Mouse (Mus musculus) gastrocnemius, postnatal 14 days (tissue): ENCODE data around the gene Ptpre. TPM values are rescaled to one million over a fixed set of nuclear protein-coding genes. Genes with fewer than 3 reads are reported as not detected.
"Not testable (repeated sequence)": the region's sequence is repeated elsewhere in the genome, so short reads cannot be mapped to it uniquely, and the experiment has no call there.

Source experiments
- DNase-seq: peaks from one replicate; pipeline ENCODE4 v3.0.0; 2021; ENCODE audit warnings: mixed read lengths
- intact Hi-C: fragments of 180-260 bp; cut with DNase I; formaldehyde crosslinking; loops from one replicate; pipeline ENCODE4 v1.15.1; 2025; ENCODE audit warnings: low total_unique reads
- total RNA-seq, 2 experiments: library from RNA; stranded (reverse); gene quantifications; 2 replicates each; pipeline ENCODE4 v1.2.3; 2021

Ptpre gene
- total RNA-seq, 2 experiments from 2014 or later, result 2.6 to 4.5 TPM

DNA sequence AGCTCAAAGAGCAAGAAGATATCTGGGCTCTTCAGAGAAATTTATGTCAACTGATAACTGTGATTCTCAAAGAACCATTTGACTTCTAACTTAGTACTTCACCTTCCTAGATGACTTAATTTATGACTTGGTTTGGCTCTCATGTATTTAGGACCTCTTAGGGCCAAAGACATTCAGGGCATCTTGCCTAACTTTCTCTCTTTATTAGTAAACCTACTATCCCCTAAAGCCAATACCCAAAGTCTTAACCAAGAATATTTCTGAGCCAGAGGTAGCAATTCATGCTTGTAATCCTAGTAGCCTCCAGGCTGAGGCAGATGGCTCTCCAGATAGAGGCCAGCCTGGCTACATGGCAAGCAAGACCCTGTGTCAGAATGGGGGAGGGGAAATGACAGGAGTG is 123.0 kb downstream of the Ptpre start:
- intact Hi-C loops, result no loop called here
- DNase-seq, result no peak

DNA sequence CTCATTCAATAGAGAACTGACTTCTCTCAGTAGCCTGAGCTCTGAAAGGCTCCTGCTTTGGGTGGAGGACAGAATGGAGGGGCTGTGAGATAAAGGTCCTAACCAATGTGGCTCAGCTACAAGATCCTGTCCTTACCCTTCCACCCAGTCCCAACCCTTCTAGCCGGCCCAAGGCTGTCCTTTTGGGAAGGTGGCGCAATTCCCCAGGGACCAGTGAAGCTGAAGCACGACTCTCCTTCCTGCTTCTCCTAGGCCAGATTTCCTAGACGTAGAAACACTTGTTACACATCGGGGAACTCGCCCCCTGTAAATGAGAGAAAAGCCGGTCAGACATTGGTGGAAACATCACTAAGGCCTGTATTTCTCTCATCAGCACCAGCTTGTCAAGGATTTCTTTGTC is 126.9 kb downstream of the Ptpre start:
- intact Hi-C loops, result no loop called here
- DNase-seq, result no peak

DNA sequence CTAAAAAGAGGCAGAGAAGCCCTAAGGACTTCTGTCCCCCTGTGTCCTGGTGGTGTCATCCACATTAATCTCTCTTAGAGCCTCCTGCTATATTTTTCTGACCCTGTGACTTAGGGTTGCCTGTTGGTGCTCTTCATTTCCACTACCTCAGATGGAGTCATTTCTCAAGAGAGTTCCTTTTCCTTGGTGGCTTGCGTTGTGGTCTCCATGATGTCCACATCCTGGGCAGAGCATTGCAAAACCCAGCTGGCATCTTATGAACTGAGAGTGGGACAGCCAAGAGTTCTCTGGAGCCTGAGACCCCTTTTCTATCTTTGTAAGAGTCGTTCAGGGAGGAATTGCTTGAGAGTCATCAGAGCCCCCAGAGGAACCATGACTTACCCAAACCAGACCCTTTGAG is 129.0 kb downstream of the Ptpre start:
- intact Hi-C loops, result no loop called here
- DNase-seq, result no peak

DNA sequence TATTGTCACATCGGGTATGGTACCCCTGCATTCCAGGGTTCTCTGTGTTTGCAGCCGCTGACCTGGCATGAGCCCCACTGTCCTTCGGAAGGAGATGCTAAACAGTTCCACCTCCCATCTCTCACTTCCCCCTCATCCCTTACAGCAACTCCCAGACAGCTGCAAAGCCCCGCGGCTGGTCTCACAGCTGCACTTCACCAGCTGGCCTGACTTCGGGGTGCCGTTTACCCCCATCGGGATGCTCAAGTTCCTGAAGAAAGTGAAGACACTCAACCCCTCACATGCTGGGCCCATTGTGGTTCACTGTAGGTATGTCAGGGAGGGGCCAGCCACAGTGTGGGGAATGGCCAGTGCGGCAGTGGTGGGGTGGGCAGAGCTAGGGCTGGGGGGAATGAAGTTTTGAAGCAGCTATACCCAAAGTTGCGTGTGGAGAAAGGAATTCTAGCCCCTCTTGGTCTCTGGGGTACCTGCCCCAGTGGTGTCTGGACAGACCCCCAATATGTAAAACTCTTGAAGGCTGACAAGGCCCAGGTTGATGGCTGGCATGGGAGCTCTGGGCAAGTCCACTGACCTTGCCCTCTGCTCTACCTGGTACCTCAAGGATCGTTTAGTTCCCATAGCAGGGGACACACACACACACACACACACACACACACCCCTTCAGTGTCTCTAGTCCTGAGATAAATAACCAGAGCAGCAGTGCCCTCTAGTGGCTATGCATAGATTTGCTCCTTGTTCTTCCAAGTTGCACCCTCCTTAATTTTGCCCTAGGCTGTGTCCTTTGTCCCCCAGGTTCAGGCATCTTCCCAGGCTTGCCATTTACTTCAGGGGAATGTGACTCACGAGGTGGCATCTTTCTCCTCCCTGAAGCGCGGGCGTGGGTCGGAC is 131.8 kb downstream of the Ptpre start:
- peak; percentile 38 for DNase-seq
- intact Hi-C loops, result no loop called here

DNA sequence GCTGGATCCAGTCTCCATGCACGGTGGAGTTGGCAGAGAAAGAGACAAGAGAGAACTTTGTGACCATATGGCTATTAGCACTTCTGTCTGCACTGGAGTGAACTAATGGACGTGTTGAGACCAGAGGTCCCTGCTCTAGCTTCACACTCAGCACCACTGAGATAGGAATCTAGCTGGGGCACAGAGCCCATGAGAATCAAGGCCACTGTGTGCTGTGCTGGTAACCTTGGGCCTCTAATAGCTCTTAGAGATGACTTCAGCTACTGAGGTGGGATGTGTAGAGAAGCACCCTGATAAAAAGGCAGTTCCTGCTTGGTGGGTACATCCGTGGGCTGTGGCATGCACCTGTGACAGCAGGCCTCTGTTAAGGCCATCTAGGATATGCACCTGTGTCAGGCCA is 136.3 kb downstream of the Ptpre start:
- DNase-seq, result no peak

DNA sequence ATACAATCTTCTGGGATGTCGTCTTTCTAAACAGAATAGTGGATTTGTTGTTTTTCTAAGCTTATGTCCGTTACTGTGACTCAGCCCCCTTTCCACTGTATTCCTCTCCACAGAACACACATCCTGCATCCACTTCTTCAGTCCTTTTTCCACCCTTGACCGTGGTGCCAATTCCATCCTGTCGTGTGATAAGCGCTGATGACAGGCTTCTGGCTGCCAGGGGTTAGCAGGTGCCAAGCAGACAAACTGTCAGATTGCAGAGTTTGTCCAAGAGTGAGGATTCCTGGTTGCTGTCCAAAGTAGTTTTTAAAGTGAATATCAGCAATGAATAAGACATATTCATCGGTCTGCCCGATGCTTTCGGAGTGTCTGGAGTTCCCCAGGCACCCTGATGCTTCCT is 139.4 kb downstream of the Ptpre start:
- no peak for DNase-seq
- intact Hi-C loops, result no loop called here

More for the DNA sequence above, 136.3 kb downstream of the Ptpre start:
- intact Hi-C loops, result no loop called here

DNA sequence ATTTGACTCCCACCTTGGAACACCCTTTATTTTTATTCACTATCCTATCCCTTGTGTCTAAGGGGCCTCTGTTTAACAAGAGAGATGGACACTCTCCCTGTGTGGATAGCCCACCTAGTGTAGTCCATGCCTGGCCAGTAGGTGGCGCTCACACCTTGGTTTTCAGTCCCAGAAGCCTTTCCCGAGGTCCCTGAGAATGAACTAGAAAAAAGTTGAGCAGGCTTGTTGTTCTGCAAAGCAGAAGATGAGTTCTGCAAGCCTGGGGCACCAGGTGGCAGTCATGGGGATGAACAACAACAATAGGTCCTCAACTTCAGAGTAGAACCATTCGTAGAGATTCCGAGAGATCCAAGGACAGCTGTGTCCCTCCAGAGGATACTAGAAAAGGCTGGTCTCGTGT is 143.1 kb downstream of the Ptpre start:
- intact Hi-C loops, result loop anchor here (5.0 kb wide), 1 partner anchor 57 kb away; no protein-coding TSS in a partner anchor
- peak; percentile 59 for DNase-seq

DNA sequence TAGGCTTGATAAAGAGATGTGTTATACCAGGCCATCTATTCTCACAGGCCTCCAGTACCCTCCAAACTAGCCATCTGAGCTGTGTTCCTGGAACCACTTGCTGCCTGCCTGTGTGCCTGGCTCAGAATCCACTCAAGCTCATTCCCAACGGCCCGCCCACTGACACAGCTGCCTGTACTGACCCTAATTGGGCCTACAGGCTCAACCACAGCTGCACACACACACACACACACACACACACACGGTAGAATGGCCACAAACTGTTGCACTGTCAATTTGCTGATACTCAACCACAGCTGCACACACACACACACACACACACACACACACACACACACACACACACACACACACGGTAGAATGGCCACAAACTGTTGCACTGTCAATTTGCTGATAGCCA is 146.8 kb downstream of the Ptpre start:
- intact Hi-C loops, result loop anchor here (5.0 kb wide), 1 partner anchor 53 kb away; no protein-coding TSS in a partner anchor
- DNase-seq, result peak; percentile 53

DNA sequence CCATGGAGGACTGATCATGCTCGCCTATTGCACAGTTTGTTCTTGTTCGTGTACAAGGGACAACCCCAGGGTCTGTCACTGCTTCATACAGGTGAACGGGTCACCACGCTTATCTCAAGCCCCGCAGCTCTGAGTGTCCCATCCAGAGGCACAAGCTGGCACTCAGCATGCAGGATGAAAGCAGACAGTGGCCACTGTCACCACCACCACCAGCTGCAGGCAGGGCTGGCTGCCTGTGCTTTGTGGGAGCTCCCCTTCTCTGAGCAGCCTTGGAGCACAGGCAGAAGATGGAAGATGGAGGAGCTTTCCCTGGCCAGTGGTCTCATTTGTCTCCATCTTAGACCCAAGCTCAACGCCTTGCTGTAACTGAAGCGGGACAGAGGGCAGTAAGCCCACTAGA is 147.7 kb downstream of the Ptpre start:
- no peak for DNase-seq
- intact Hi-C loops, result loop anchor here (5.0 kb wide), 1 partner anchor 52 kb away; no protein-coding TSS in a partner anchor

DNA sequence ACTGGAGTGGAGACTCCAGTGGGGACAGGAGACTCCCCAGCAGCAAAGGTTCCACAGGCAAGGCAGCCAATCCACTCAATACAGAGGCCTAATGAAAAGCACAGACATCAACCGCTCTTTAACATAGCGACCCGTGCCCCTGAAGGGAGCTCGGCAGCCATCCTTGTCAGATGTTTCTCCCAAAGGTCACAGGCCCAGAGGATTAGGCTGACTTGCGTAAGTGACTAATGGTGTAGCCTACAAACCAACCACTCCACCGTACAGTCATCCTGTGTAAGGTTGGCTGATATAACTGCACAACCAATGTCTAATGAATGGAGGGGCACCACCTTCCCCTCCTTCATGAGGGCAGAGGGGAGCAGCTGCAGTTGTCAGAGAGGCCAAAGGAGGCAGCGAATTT is 152.1 kb downstream of the Ptpre start:
- intact Hi-C loops, result no loop called here
- no peak for DNase-seq

DNA sequence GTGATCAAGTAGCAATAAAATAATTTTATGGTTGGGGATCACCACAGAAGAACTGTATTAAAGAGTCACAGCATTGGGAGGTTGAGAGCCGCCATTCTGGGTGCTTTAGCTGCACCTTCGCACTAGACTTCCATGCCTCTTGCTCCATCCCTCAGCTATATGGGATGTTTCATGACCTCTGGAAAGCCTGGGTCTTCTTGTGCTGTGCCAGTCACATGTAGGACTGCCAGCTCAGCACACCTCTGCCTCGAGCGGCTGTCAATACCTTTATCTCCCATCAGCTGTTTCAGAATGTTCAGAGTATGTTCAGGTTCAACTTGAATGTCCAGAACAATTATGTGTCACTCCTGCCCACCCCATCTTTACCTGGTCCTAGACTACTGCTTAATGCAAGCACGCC is 154.7 kb downstream of the Ptpre start:
- no peak for DNase-seq
- intact Hi-C loops, result no loop called here

DNA sequence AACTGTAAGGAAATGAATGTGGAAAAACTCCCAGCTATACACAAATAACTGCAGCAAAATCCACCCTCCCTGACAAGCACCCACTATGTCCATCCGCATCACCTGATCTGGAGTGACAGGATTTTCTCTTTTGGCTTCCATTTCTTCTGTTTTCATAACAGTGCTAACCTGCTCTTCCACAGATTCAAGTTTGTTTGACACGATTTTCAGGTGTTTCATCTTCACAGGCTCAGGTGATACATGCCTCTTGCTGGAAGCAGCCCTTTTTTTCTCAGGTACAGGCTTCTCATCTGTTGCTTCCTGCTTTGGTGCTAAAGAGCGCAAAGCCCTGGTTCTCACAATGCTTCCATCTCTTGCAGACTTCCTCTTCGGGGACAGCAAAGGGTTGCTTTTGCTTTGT is 156.8 kb downstream of the Ptpre start:
- no peak for DNase-seq
- intact Hi-C loops, result no loop called here

DNA sequence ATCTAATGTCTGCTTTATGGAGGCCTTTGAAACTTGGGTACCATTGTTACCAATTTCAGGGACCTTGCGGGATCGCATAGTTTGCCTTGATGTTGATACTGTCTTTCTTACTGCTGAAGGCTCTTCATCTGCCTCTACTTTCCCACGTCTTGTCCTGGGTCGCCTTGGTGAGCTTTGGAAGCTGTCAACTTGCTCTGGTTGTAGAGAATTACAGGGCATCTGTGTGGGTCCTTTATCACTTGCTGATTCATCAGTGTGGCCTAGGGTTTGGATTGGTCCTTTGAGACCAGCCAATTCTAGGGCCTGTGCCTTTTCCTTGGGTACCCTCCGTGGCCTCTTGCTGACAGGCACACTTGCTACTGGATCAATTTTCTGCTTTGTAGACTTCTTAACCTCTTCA is 157.5 kb downstream of the Ptpre start:
- intact Hi-C loops, result no loop called here
- no peak for DNase-seq

DNA sequence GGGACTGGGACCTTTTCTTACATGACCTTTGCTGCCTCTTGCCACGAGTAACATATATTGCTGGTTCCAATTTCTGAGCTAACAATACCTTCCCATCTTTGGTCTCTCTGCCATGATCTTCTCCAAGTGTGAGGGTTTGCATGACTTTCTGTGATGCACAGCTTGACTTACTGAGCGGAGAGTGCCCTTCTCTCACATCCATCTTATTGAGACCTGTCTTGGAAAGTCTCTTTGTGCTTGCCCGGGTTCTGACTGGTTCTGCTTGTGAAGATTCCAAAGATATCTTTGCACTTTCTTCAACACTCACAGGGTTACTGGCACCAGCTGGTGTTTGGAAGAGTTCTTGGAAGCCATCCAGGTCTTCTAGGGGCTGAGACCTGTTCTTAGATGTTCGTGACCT is 158.8 kb downstream of the Ptpre start:
- intact Hi-C loops, result no loop called here
- no peak for DNase-seq

DNA sequence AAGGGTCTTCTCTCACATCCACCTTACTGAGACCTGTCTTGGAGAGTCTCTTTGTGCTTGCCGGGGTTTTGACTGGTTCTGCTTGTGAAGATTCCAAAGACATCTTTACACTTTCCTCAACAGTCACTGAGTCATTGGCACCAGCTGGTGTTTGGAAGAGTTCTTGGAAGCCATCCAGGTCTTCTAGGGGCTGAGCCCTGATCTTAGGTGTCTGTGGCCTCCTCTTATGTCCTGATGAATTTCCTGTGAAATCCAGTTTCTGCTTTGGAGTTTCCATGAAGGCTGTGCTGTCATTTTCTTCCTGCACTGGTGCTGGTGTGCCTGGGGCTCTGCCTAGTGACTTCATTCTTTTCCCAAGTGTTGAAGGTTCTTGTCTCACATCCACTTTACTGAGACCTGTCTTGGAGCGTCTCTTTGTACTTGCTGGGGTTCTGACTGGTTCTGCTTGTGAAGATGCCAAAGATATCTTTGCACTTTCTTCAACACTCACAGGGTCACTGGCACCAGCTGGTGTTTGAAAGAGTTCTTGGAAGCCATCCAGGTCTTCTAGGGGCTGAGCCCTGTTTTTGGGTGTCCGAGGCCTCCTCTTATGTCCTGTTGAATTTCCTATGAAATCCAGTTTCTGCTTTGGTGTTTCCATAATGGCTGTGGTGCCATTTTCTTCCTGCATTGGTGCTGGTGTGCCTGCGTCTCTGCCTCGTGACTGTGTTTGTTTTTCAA is 159.9 kb downstream of the Ptpre start:
- intact Hi-C loops, DNase-seq: not testable (repeated sequence)

DNA sequence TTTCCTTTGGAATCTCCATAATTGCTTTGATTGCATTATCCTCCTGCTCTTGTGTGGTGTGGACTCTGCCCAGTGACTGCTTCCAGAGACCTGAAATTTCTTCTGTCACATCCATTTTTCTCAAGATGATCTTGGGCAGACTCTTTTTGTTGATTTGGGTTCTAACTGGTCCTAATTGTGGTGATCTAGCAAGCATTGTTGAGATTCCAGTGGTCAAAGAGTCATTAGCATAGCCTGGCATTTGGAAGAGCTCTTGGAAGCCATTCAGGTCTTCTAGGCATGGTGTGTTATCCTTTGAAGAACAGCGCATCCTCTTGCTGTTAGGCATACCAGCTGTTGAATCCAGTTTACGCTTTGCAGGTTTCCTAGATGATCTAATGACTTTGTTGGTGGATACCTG is 161.1 kb downstream of the Ptpre start:
- intact Hi-C loops, result no loop called here
- no peak for DNase-seq

DNA sequence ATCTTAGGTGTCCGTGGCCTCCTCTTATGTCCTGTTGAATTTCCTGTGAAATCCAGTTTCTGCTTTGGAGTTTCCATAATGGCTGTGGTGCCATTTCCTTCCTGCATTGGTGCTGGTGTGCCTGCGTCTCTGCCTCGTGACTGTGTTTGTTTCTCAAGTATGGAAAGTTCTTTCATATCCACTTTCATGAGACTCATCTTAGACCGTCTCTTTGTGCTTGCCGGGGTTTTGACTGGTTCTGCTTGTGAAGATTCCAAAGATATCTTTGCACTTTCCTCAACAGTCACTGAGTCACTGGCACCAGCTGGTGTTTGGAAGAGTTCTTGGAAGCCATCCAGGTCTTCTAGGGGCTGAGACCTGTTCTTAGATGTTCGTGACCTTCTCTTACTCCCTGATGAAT is 162.1 kb downstream of the Ptpre start:
- DNase-seq, intact Hi-C loops: not testable (repeated sequence)

DNA sequence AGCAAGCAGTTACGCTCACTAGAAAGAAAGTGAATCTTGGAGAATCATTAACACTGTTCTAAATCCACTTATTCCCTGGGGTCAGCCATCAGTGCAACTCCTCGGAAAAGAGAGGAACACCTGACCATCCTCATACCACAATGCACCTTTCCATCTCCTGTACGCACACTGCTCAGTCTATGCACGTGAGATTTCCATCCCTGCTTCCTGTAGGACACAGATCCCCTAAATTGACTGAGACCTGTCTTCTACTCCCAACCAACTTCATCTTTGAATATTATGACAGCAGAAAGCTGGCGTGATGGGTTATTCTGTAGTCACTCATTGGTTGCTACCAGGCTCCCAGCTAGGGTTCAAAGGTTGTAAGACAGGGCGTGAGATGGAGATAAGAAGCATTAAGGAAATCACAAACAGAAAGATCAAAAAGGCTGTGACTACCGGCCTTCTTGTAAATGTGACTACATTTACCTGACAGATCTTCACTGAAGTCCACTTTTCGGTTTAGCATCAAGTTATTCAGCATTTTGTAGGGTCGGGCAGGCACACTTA is 166.4 kb downstream of the Ptpre start:
- intact Hi-C loops, result no loop called here
- DNase-seq, result no peak

DNA sequence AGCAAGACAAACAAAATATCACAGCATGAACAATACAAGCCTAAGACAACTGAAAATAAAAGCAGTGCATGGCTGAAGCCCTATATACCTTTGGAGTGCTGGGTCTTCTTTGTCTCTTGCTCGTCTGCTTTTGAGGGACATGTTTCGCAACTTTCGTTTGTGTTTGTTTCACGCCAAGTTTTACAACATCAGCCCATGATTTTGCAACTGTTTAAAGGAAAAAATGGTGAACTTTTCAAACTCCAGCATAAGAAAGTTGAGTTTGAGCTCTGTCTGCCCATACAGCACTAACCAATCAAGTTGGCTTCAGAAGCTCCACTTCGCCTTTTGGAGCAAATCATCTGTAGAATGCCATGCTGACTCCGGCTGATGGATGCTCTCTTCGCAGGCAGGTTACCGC is 167.0 kb downstream of the Ptpre start:
- DNase-seq, result no peak
- intact Hi-C loops, result no loop called here

DNA sequence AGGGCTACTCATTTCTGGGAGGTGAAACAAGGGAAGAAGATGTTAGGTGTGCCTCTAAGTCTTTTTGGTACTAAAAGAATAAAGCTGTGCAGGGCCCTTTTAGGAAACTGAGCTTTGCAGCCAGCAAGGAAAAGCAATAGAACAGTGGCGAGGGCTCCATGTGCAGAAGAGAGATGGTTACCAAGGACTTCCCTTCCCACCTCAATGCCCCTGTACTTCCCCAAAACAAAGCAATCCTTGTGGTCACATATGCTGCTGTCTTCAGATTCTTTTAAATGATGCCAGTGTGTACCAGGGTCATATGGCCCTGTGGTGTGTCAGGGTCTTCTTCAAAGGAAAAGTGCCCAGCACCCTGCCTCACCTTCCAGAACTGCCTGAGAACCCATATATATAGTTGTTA is 167.8 kb downstream of the Ptpre start:
- intact Hi-C loops, result no loop called here
- no peak for DNase-seq

DNA sequence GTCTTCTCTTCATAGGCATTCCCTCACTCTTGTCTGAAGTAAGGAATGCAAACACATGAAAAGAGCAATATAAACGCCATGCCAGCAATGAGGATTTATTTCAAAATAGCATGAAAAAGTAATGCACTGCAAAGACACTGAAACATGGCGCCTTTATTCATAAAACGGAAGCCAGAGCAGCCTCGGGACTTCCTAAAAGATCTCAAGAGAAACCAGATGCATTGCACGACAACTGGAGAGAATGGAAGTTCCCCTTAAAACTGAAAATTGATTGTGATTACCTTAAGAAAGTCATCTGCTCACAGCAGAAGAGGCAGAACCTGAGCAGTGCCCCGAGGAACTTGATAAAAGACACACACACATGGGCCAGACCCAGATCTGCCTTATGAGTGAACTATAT is 168.5 kb downstream of the Ptpre start:
- intact Hi-C loops, result no loop called here
- no peak for DNase-seq
